Mouse (Mus musculus): ENCODE data around the gene Zfp30.

- no peak for TF ChIP-seq SRF (IDR thresholded peaks at IDR 0.05; ENCODE audit: control insufficient read depth, insufficient read length, low read depth)
- no peak for TF ChIP-seq POLR2A (IDR thresholded peaks at IDR 0.05; ENCODE audit: insufficient read length, low read depth)
- no peak for TF ChIP-seq POLR2AphosphoS2 (IDR thresholded peaks at IDR 0.05; ENCODE audit: insufficient read length, low read depth)
- no peak for TF ChIP-seq USF1 (IDR thresholded peaks at IDR 0.05; ENCODE audit: low read depth)
- TF ChIP-seq MAX (IDR thresholded peaks at IDR 0.05; ENCODE audit: low read depth): no peak
- TF ChIP-seq E2F4 (IDR thresholded peaks at IDR 0.05; ENCODE audit: insufficient read depth): no peak
- no peak for TF ChIP-seq TCF12 (IDR thresholded peaks at IDR 0.05; ENCODE audit: insufficient read depth, poor library complexity, severe bottlenecking)
- no peak for TF ChIP-seq MYOD1 (IDR thresholded peaks at IDR 0.05; ENCODE audit: control insufficient read depth in 1 of 3, insufficient read length in 2 of 3, low read depth in 2 of 3)
- no peak for TF ChIP-seq CEBPB (IDR thresholded peaks at IDR 0.05; ENCODE audit: insufficient read depth, poor library complexity, severe bottlenecking)
Measured at GRCm38 (mm10) chr7:29842105-29842504, 58.3 kb downstream of the Zfp30 start.

All from myocyte (in vitro differentiated cells).